Mouse (Mus musculus): ENCODE measurements around the gene Dnmt3c. TPM values are rescaled to one million over a fixed set of nuclear protein-coding genes. Genes with fewer than 3 reads are reported as not detected.

The Dnmt3c gene
- total RNA-seq, 1 experiment: 0.27 TPM

DNA sequence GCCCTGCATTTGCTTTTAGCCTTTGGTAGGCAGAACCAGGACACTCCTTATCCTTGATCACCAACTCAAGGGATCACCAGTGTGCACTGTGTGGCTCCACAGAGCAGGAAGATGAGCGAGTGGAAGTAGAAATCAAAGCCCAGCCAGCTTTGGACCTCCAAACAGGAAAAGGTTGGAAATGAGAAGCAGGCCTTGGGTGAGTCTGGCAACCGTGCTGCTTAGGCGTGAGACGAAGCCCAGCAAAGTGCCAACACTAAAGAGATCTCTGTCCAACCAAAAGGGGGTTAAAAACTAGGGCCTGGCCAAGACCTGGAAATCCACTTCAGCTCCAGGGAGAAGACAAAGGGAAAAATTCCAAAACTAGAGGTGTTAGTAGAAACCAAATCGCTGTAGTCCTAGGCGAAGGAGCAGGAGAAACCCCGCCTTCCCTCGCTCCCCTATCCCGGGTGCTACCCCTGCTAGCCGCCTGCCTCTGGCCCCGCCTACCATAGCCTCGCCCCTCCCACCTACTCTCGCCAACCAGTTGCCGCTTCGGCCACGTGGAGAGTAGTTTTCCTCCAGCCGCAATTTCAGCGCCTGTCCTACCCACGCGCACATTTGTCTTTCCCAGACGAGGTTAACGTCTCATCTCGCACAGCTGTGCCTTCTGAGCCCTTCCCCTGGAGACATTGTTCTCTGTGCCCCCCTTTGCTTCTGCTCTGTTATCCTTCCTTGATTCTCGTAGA is 82.3 kb downstream of the Dnmt3c start:
- DNase-seq (ENCODE audit: low read depth, low spot score): peak; percentile 83
- peak overlapping the region; percentile 55 to 67 for H3K4me3 ChIP-seq (ENCODE audit: insufficient read depth in 1 of 2, low read depth in 1 of 2, low read length in 2 of 2, poor library complexity in 1 of 2, severe bottlenecking in 1 of 2)
- no peak overlapping the region for H3K27ac ChIP-seq (ENCODE audit: insufficient read depth, low read depth, low read length, poor library complexity, severe bottlenecking)
- H3K9me3 ChIP-seq (ENCODE audit: control insufficient read depth, insufficient read depth, low read depth, low read length): no peaks in the 10 kb centered on the region
- H3K9ac ChIP-seq (ENCODE audit: insufficient read depth, low read depth, low read length, poor library complexity, severe bottlenecking): peak overlapping the region; percentile 17; the same call in 1 of the 2 replicates
- TF ChIP-seq CHD2 (IDR thresholded peaks at IDR 0.05; ENCODE audit: low read depth, low read length): no peak
- no peak for TF ChIP-seq HCFC1 (IDR thresholded peaks at IDR 0.05; ENCODE audit: borderline replicate concordance, insufficient read depth, low read length)
- no peak for TF ChIP-seq MAFK (IDR thresholded peaks at IDR 0.05; ENCODE audit: insufficient read depth, low read depth, low read length)
- TF ChIP-seq ZNF384 (IDR thresholded peaks at IDR 0.05; ENCODE audit: low read depth, low read length): no peak
- TF ChIP-seq ZC3H11A (IDR thresholded peaks at IDR 0.05; ENCODE audit: borderline replicate concordance, low read depth, low read length): no peak
- in situ Hi-C loops (cut with MboI; ENCODE audit: low sequenced_read_pairs in 2 of 2, unreplicated experiment in 2 of 2): no loop called here
- peaks cover 0 to 10% of the 10 kb centered on the region in 2 experiments; a peak in 2 of 4 replicates for H3K4me1 ChIP-seq (ENCODE audit: control insufficient read depth in 2 of 2, insufficient read depth in 2 of 2, low read length in 2 of 2, poor library complexity in 1 of 2)
- H3K36me3 ChIP-seq (ENCODE audit: control insufficient read depth, insufficient read depth, low read length, poor library complexity, severe bottlenecking): no peaks in the 10 kb centered on the region

Other genes starting within 250 kb of the Dnmt3c start
- not detected in 2 replicates for gene 4930404H24Rik, start 203.9 kb upstream of the Dnmt3c start, total RNA-seq (2012; rRNA removed)
- gene Nol4l, start 166.7 kb upstream of the Dnmt3c start, total RNA-seq (2012; rRNA removed): 3.8 and 4.3 TPM in 2 replicates
- gene Commd7, start 63.9 kb upstream of the Dnmt3c start, total RNA-seq (2012; rRNA removed): 9.1 and 12.7 TPM in 2 replicates
- 136 and 183 TPM in 2 replicates for gene Dnmt3b, start 47.2 kb upstream of the Dnmt3c start, total RNA-seq (2012; rRNA removed)
- gene Mapre1, start 44.6 kb downstream of the Dnmt3c start, total RNA-seq (2012; rRNA removed): 23.8 and 67.4 TPM in 2 replicates
- gene Efcab8, start 83.3 kb downstream of the Dnmt3c start, total RNA-seq (2012; rRNA removed): 1.2 TPM in 2 replicates
- not detected in 2 replicates for gene Sun5, start 174.4 kb downstream of the Dnmt3c start, total RNA-seq (2012; rRNA removed)
- gene Bpifb2, start 178.4 kb downstream of the Dnmt3c start, total RNA-seq (2012; rRNA removed): not detected in 2 replicates
- gene Bpifb6, start 203.7 kb downstream of the Dnmt3c start, total RNA-seq (2012; rRNA removed): not detected in 2 replicates
- gene Bpifb3, start 221.6 kb downstream of the Dnmt3c start, total RNA-seq (2012; rRNA removed): not detected in 2 replicates
- not detected in 2 replicates for gene Bpifb4, start 241.6 kb downstream of the Dnmt3c start, total RNA-seq (2012; rRNA removed)